Mouse (Mus musculus) left cerebral cortex, adult 8-10 months (tissue): ENCODE results near the gene Hrh3. TPM values are rescaled to one million over a fixed set of nuclear protein-coding genes. Genes with fewer than 3 reads are reported as not detected.
A peak's percentile ranks its signal among the peaks of the same experiment; 100 is the strongest.

Experiments used
- DNase-seq, 2 experiments: peaks; one replicate each; pipeline ENCODE4 v3.0.0; 2022; ENCODE audit warnings: low spot score in 2 of 2
- total RNA-seq, 4 experiments: library from RNA; stranded (reverse); gene quantifications; 2 replicates each; pipeline ENCODE4 v1.2.4; 2022

The Hrh3 gene
- total RNA-seq = 100 to 1,000 TPM in 3 of 4 experiments, 10 to 100 TPM in 1; 95.0 to 129 (median 126) TPM

DNA sequence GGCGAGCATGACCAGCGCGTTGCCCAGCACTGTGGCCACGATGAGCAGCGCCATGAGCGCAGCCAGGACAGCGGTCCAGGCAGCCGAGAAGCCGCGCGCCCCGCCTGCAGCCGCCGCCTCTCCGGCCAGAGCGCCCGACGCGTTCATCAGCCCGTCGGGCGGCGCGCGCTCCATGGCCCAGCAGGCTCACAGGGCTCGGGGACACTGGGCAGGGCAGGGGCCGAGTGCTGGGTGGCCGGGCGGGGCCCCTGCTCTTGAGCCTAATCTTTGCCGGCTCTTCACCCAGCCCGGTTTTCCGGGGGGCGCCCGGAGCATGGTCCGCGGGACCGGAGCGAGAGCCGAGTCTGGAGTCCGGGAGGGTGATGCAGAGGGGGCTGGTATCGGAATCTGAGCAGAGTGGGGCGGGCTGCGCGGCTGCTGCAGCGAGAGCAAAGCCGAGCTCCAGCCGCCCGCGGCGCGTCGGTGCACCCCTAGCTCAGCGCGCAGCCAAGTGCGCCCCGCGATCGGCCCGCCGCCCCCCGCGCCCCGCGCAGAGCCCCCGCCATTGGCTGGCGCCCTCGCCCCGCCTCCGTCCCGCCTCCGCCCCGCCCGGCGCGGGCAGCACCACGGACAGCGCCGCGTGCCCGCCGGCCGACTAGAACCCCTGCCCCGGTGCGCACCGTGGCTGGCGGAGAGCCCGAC, at the start of gene Hrh3:
Hrh3 (minus strand) TSS at position 511 of the 681 bp plus-strand sequence.
- peak in 1 of 2 experiments; percentile 62 for DNase-seq

GRCm38 (mm10) chr2:180148551-180148950, 44.3 kb upstream of the Hrh3 start:
- no peak for DNase-seq

- DNase-seq = no peak
Measured at GRCm38 (mm10) chr2:180147379-180147778, 43.1 kb upstream of the Hrh3 start.

- DNase-seq = no peak
Measured at GRCm38 (mm10) chr2:180146091-180146490, 41.8 kb upstream of the Hrh3 start.

- no peak for DNase-seq
Measured at GRCm38 (mm10) chr2:180135414-180135813, 31.1 kb upstream of the Hrh3 start.

GRCm38 (mm10) chr2:180133911-180134310, 29.6 kb upstream of the Hrh3 start:
- DNase-seq = no peak

- no peak for DNase-seq
Measured at GRCm38 (mm10) chr2:180133231-180133630, 28.9 kb upstream of the Hrh3 start.

- DNase-seq = no peak
Measured at GRCm38 (mm10) chr2:180127675-180128074, 23.4 kb upstream of the Hrh3 start.

GRCm38 (mm10) chr2:180126195-180126594, 21.9 kb upstream of the Hrh3 start:
- no peak for DNase-seq

DNA sequence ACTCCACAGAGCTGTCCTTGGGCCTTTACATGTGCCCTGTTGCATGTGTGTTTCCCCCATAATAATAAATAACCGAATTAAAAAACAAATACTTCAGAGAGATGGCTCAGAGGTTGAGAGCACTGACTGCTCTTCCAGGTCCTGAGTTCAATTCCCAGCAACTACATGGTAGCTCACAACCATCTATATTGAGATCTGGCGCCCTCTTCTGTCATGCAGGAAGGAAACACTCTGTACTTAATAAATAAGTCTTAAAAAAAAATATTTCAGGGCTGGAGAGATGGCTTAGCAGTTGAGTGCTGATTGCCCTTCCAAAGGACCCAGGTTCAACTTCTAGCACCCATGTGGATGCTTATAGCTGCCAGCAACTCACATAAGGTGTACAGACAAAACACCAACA, 19.9 kb upstream of the Hrh3 start:
- DNase-seq = no peak

GRCm38 (mm10) chr2:180120292-180120761, 16.0 kb upstream of the Hrh3 start:
- no peak for DNase-seq

- DNase-seq = no peak
Measured at GRCm38 (mm10) chr2:180119439-180120291, 15.4 kb upstream of the Hrh3 start.

GRCm38 (mm10) chr2:180118661-180119438, 14.6 kb upstream of the Hrh3 start, which contains the start of gene Osbpl2:
Gene Osbpl2, plus strand, starts transcription at chr2:180119306.
- peak; percentile 99 to 100 for DNase-seq

GRCm38 (mm10) chr2:180117485-180118194, 13.4 kb upstream of the Hrh3 start:
- peak in 1 of 2 experiments; percentile 72 for DNase-seq

DNA sequence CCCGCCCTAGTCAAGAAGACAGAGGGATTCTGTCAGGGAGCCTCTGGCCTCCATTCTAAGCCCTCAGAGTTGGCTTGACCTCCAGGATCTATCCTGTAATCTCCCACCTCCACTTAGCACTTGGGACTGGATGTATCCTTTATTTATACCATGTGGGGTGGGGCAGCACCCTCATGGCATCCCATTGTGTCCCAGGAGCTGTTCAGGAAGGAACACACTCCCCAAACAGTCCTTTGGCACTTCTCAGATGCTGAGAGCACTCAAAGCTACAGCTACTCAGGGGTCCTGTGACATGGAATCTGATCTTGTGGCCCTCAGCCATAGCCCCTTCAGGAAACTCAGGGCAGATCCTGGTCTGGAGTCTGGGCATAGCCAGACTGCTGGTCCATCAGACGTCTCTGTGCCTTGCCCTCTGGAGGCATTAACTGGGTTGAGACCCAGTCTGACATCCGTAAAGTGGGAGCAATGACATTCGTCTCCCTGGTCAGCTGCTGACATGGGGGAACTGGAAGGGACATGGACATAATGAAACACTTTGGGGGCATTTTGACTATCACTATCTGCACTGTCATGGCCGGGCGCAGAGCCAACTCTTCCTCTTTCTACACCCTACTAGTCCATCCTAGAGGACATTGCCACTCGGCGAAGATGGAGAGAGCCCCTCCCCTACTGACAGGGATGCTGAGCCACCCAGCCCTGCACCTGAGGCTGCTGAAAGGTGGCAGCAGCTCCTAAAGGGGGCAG, 12.6 kb upstream of the Hrh3 start:
- peak in 1 of 2 experiments; percentile 48 for DNase-seq

GRCm38 (mm10) chr2:180116081-180116493, 11.8 kb upstream of the Hrh3 start:
- peak in 1 of 2 experiments; percentile 66 for DNase-seq

DNA sequence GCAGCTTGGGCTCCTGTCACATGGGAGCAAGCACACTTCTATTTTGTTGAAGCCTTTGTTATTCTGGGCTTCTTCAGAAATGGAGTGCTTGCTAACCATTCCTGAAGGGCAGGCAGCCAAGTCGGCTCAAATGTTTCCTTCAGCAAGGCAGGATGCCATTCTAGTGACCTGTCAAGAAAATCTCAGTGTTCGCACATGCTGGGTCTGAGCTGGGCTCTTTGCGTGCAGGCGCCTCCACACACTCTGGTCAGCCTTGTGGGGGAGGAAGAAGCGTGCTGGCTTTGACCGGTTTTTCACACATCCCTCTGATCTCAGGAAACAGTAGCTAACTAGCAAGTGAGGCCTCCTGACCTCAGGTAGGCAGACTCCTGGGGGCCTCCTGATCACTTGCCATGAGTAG, 11.0 kb upstream of the Hrh3 start:
- peak in 1 of 2 experiments; percentile 70 for DNase-seq

DNA sequence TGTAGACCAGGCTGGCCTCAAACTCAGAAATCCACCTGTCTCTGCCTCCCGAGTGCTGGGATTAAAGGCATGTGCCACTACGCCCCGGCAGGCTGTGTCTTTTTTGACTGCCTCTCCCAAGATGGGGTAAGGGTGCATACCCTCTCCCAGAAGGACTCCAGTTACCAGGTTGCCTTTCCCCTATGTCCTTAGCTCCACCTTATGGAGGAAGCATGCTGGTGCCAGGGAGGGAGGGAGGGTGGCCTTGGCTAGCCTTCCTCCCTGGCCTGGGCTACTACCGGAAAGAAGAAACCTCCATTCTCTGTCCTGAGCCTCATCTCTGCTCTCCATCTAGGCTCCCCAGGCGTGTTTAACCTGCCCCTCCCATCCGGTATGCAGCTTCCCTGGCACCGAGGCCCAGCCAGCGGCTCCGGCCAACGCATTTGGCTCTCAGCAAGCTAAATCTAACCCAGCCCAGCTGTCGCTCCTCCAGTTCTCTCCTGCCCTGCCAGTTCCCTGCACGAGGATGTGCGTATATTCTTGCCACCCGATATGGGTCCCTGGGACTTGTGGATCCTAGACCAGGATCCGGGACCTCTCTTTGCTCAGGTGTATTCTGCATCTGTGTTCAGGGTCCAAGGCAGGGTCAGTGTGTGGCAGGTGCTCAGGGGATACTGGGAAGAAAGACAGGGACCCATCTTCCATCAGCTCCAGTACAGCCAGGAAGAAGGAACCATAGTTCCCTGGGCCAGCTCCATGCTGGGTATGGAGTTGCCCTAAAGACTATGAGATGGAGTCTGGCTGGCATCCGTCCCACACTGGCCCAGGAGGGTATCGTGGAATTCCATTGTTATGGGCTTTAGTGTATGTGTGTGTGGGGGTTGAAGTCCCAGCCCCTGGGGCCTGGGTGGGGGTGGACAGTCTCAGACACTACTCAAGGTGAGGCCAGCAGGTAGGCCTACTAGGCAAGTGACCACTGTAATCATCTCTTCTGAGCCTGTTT, 9.9 kb upstream of the Hrh3 start:
- DNase-seq = peak in 1 of 2 experiments; percentile 88

DNA sequence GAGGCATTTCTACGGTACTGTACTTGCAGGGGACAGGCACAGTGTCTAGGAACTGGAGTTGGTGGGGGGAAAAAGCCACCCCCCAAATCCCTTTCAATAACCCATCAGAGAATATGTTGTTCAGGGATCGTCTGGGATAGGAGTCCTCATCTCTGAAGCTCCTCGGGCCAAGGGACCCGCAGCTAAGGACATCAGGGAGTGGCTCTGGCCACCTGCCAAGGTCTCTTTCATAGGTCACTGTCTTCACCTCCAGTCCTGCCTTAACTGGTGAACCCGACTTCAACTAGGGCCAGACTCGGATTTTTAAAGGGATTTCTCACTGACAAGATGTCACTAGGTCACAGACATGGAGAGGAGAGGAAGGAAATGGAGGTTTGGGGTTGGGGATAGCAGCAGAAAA, 4.0 kb upstream of the Hrh3 start:
- no peak for DNase-seq
